In genomic region chr10:60928164-60928563, GRCm38 (mm10) we compare ENCODE assay signal across 17 mouse cellular contexts.
"Had no signal": no experiment of that assay in that cellular context is flagged by ENCODE, and none has a peak within 500 bp of the region (broad histone marks: within the 10 kb centered on the region; RNA-seq: fewer than 3 reads in every experiment).

No protein-coding gene starts in this region.

- H3K4me3 ChIP-seq: left cerebral cortex, adult 2 months; liver, embryonic 13.5 days; midbrain, embryonic 12.5 days; midbrain, embryonic 15.5 days; neural tube, embryonic 12.5 days; neural tube, embryonic 15.5 days had no signal

- ATAC-seq: midbrain, embryonic 15.5 days had no signal

- H3K36me3 ChIP-seq: liver, embryonic 13.5 days; midbrain, embryonic 12.5 days; midbrain, embryonic 15.5 days; neural tube, embryonic 12.5 days; neural tube, embryonic 15.5 days had no signal

- H3K9me3 ChIP-seq: liver, embryonic 13.5 days; midbrain, embryonic 12.5 days; midbrain, embryonic 15.5 days; neural tube, embryonic 12.5 days; neural tube, embryonic 15.5 days had no signal

- DNase-seq: kidney, postnatal 36 days; layer of hippocampus, postnatal 36 days; liver, embryonic 13.5 days; lung, adult 2 months; lung, postnatal 14 days; right cerebral cortex, adult 18-20 months; right cerebral cortex, postnatal 14 days; right cerebral cortex, postnatal 4 days; thymus, adult 2 months; thymus, postnatal 14 days; thymus, postnatal 4 days had no signal

- H3K27ac ChIP-seq: left cerebral cortex, adult 2 months; liver, embryonic 13.5 days; midbrain, embryonic 12.5 days; midbrain, embryonic 15.5 days; neural tube, embryonic 12.5 days; neural tube, embryonic 15.5 days; stomach, postnatal 0 days had no signal

- H3K27me3 ChIP-seq: liver, embryonic 13.5 days; neural tube, embryonic 12.5 days; neural tube, embryonic 15.5 days had no signal

- H3K9ac ChIP-seq: liver, embryonic 13.5 days; midbrain, embryonic 12.5 days; midbrain, embryonic 15.5 days; neural tube, embryonic 12.5 days; neural tube, embryonic 15.5 days had no signal

- H3K4me2 ChIP-seq: liver, embryonic 13.5 days; midbrain, embryonic 12.5 days; midbrain, embryonic 15.5 days; neural tube, embryonic 12.5 days; neural tube, embryonic 15.5 days had no signal
